Mouse (Mus musculus) lung, adult 2 months (tissue): ENCODE measurements at regions not wholly inside any gene's neighbourhood (a gene's known extent, or its start where the extent isn't known, plus 50 kb on each side); places are given as distances from the start of the nearest gene placed in this dataset.

Experiments
- CTCF ChIP-seq: fragments of 200-500 bp; IDR thresholded peaks from 2 replicates; pipeline ENCODE4 v1.5.1; 2011; ENCODE audit warnings: mild to moderate bottlenecking, low read length, control low read depth; ENCODE audit not compliant: insufficient read depth
- POLR2A ChIP-seq: fragments of 200-500 bp; IDR thresholded peaks from 2 replicates; pipeline ENCODE4 v1.6.1; 2011; ENCODE audit warnings: low read depth, mild to moderate bottlenecking, control low read depth, low read length, borderline replicate concordance; ENCODE audit errors: extremely low read depth

GRCm38 (mm10) chr7:62230713-62231112, 115.7 kb upstream of the Ndn start:
- TF ChIP-seq CTCF (no peak), POLR2A (no peak)
